Mouse (Mus musculus) monocyte, adult 2 months (primary cell): ENCODE data around the gene Pde10a.

Experiments
- DNase-seq, 2 experiments: peaks; one replicate each; pipeline ENCODE4 v3.0.0; 2022; ENCODE audit warnings: low spot score in 2 of 2, low read depth in 1 of 2

Pde10a gene

GRCm38 (mm10) chr17:9004516-9004915 lies 479.3 kb downstream of the Pde10a start:
- no peak for DNase-seq

GRCm38 (mm10) chr17:9023198-9023942 lies 498.2 kb downstream of the Pde10a start:
- DNase-seq, result no peak

GRCm38 (mm10) chr17:9030181-9030580 lies 505.0 kb downstream of the Pde10a start:
- no peak for DNase-seq

GRCm38 (mm10) chr17:9031241-9032141 lies 506.3 kb downstream of the Pde10a start:
- peak in 1 of 2 experiments; percentile 16 for DNase-seq

- no peak for DNase-seq
These were observed 507.3 kb downstream of the Pde10a start for GRCm38 (mm10) chr17:9032362-9033044.

GRCm38 (mm10) chr17:9033511-9033910 lies 508.3 kb downstream of the Pde10a start:
- no peak for DNase-seq

GRCm38 (mm10) chr17:9035561-9036348 lies 510.6 kb downstream of the Pde10a start:
- DNase-seq, result no peak
